Mouse (Mus musculus) cerebellum, adult 11-12 months (tissue): Measurements from ENCODE around the gene Cntf.
"Not testable (repeated sequence)": the region's sequence is repeated elsewhere in the genome, so short reads cannot be mapped to it uniquely, and the experiment has no call there.

Source experiments
- DNase-seq: peaks from one replicate; pipeline ENCODE4 v3.0.0; 2022

The Cntf gene

GRCm38 (mm10) chr19:12762212-12763130 lies 3.0 kb downstream of the Cntf start:
- DNase-seq: no peak

GRCm38 (mm10) chr19:12759656-12760055 lies 5.8 kb downstream of the Cntf start:
- peak; percentile 73 for DNase-seq

GRCm38 (mm10) chr19:12758936-12759478 lies 6.4 kb downstream of the Cntf start:
- no peak for DNase-seq

- DNase-seq: no peak
These were observed 9.1 kb downstream of the Cntf start for GRCm38 (mm10) chr19:12756286-12756685.

- DNase-seq: no peak
These were observed 33.5 kb downstream of the Cntf start for GRCm38 (mm10) chr19:12731950-12732349.

- DNase-seq: no peak
These were observed 34.4 kb downstream of the Cntf start for GRCm38 (mm10) chr19:12731036-12731435.

- no peak for DNase-seq
These were observed 39.6 kb downstream of the Cntf start for GRCm38 (mm10) chr19:12725851-12726250.

- peak; percentile 8 for DNase-seq
These were observed 43.1 kb downstream of the Cntf start for GRCm38 (mm10) chr19:12722308-12722707.

- not testable (repeated sequence) for DNase-seq
These were observed 43.8 kb downstream of the Cntf start for GRCm38 (mm10) chr19:12721596-12721995.

- not testable (repeated sequence) for DNase-seq
These were observed 44.5 kb downstream of the Cntf start for GRCm38 (mm10) chr19:12720919-12721318.

- DNase-seq: no peak
These were observed 45.0 kb downstream of the Cntf start for GRCm38 (mm10) chr19:12720463-12720862.

- DNase-seq: no peak
These were observed 46.2 kb downstream of the Cntf start for GRCm38 (mm10) chr19:12719189-12719588.
